Mouse (Mus musculus) ovary, adult 10 weeks (tissue): Measurements from ENCODE around the gene Tubb5. TPM values are rescaled to one million over a fixed set of nuclear protein-coding genes. Genes with fewer than 3 reads are reported as not detected.

Experiments
- polyA plus RNA-seq: library from polyadenylated mRNA; stranded (reverse); fragments of 350-450 nt; fragmentation: Illumina TruSeq; extraction: RNeasy Lipid Tissue Mini Kit (QIAGEN cat#74804); gene quantifications from one replicate; pipeline ENCODE4 v1.2.3, GENCODE M21; 2014

Gene Tubb5
- polyA plus RNA-seq, result 165 TPM

GRCm38 (mm10) chr17:35838122-35838544 lies at the start of gene Tubb5:
Tubb5 (minus strand) TSS chr17:35838306.

GRCm38 (mm10) chr17:35879245-35880057 lies 41.3 kb upstream of the Tubb5 start, which contains the start of gene Dhx16:
Dhx16 (plus strand) TSS chr17:35879819.

GRCm38 (mm10) chr17:35865481-35866280 lies 27.6 kb upstream of the Tubb5 start, which contains the start of gene Ppp1r18:
Ppp1r18 (plus strand) TSS chr17:35865593.

GRCm38 (mm10) chr17:35861198-35861857 lies 23.2 kb upstream of the Tubb5 start, which contains the start of gene Nrm:
Nrm (plus strand) TSS chr17:35861318.

GRCm38 (mm10) chr17:35841076-35841950 lies 3.2 kb upstream of the Tubb5 start, which contains the start of gene Mdc1:
Mdc1 (plus strand) TSS chr17:35841515.

GRCm38 (mm10) chr17:35822964-35823937 lies 14.9 kb downstream of the Tubb5 start, which contains the start of gene Flot1:
Flot1 (plus strand) TSS chr17:35823230.

GRCm38 (mm10) chr17:35821439-35822430 lies 16.4 kb downstream of the Tubb5 start, which contains the start of gene Ier3:
Ier3 (plus strand) TSS chr17:35821684.

Other genes starting within 250 kb of the Tubb5 start
- not detected for gene Sfta2, start 236.8 kb downstream of the Tubb5 start, polyA plus RNA-seq
- not detected for gene Gm9573, start 211.7 kb downstream of the Tubb5 start, polyA plus RNA-seq
- 0.17 TPM for gene Mucl3, start 194.6 kb downstream of the Tubb5 start, polyA plus RNA-seq
- 0.48 TPM for gene Vars2, start 170.7 kb downstream of the Tubb5 start, polyA plus RNA-seq
- 2.4 TPM for gene Gtf2h4, start 164.6 kb downstream of the Tubb5 start, polyA plus RNA-seq
- 7.1 TPM for gene Ddr1, start 133.7 kb downstream of the Tubb5 start, polyA plus RNA-seq
- 7.2 TPM for gene Ier3, start 16.6 kb downstream of the Tubb5 start, polyA plus RNA-seq
- gene Flot1, start 15.1 kb downstream of the Tubb5 start, polyA plus RNA-seq, result 6.8 TPM
- 27.0 TPM for gene Mdc1, start 3.2 kb upstream of the Tubb5 start, polyA plus RNA-seq
- gene Nrm, start 23.0 kb upstream of the Tubb5 start, polyA plus RNA-seq, result 4.5 TPM
- 2.1 TPM for gene Ppp1r18, start 27.3 kb upstream of the Tubb5 start, polyA plus RNA-seq
- gene Dhx16, start 41.5 kb upstream of the Tubb5 start, polyA plus RNA-seq, result 17.6 TPM
- gene 2310061I04Rik, start 59.1 kb upstream of the Tubb5 start, polyA plus RNA-seq, result 11.3 TPM
- 8.8 TPM for gene Atat1, start 71.8 kb upstream of the Tubb5 start, polyA plus RNA-seq
- 14.5 TPM for gene Mrps18b, start 78.1 kb upstream of the Tubb5 start, polyA plus RNA-seq
- gene Ppp1r10, start 78.1 kb upstream of the Tubb5 start, polyA plus RNA-seq, result 47.7 TPM
- 63.5 TPM for gene Abcf1, start 131.5 kb upstream of the Tubb5 start, polyA plus RNA-seq
- gene Gnl1, start 141.5 kb upstream of the Tubb5 start, polyA plus RNA-seq, result 1.6 TPM
- gene Prr3, start 141.9 kb upstream of the Tubb5 start, polyA plus RNA-seq, result 4.4 TPM
- 2.5 TPM for gene H2-T24, start 182.3 kb upstream of the Tubb5 start, polyA plus RNA-seq
- gene H2-T23, start 194.5 kb upstream of the Tubb5 start, polyA plus RNA-seq, result 2.5 TPM
- gene H2-T22, start 204.4 kb upstream of the Tubb5 start, polyA plus RNA-seq, result 8.8 TPM
- not detected for gene Gm6034, start 204.7 kb upstream of the Tubb5 start, polyA plus RNA-seq
- not detected for gene Gm11127, start 220.1 kb upstream of the Tubb5 start, polyA plus RNA-seq